Mouse (Mus musculus): ENCODE results near the gene Gm42688. TPM values are rescaled to one million over a fixed set of nuclear protein-coding genes. Genes with fewer than 3 reads are reported as not detected.
A peak's percentile ranks its signal among the peaks of the same experiment; 100 is the strongest.

Gene Gm42688
- polyA plus RNA-seq, 1 experiment from 2014 or later, result 2.1 TPM

- ATAC-seq (ENCODE audit: insufficient read depth, low FRiP score, low TSS enrichment) (peak; percentile 89), DNase-seq (ENCODE audit: low spot score) (peak; percentile 100)
- H3K36me3 ChIP-seq (ENCODE audit: control insufficient read depth, insufficient read depth, low read length), result no peaks in the 10 kb centered on the region; the same call in 1 of the 2 replicates
- H3K4me1 ChIP-seq (ENCODE audit: control insufficient read depth, insufficient read depth, low read length), result peaks cover 5% of the 10 kb centered on the region
- H3K27me3 ChIP-seq (ENCODE audit: control insufficient read depth, insufficient read depth, low read length), result peaks cover 26% of the 10 kb centered on the region
- H3K9ac ChIP-seq (ENCODE audit: low read length), result peak overlapping the region; percentile 74
- WGBS, result under 1% methylated on average over 46 of the region's 46 CpGs
- peak overlapping the region; percentile 98 for H3K4me2 ChIP-seq (ENCODE audit: low read depth)
- H3K27ac ChIP-seq (ENCODE audit: low read depth, low read length), result peak overlapping the region; percentile 77
- H3K9me3 ChIP-seq (ENCODE audit: control insufficient read depth, low read length), result no peaks in the 10 kb centered on the region
- H3K4me3 ChIP-seq (ENCODE audit: low read depth, low read length), result peak overlapping the region; percentile 72
Observed at GRCm38 (mm10) chr6:83078324-83078858, 23.0 kb upstream of the Gm42688 start.

GRCm38 (mm10) chr6:83080210-83080609 is 21.2 kb upstream of the Gm42688 start:
- 96% methylated on average over 5 of the region's 5 CpGs for WGBS
- Histone ChIP-seq H3K9ac (ENCODE audit: low read length) (no peak overlapping the region), H3K4me3 (ENCODE audit: low read depth, low read length) (no peak overlapping the region), H3K4me1 (ENCODE audit: control insufficient read depth, insufficient read depth, low read length) (peaks cover 10% of the 10 kb centered on the region), H3K27ac (ENCODE audit: low read depth, low read length) (no peak overlapping the region), H3K36me3 (ENCODE audit: control insufficient read depth, insufficient read depth, low read length) (no peaks in the 10 kb centered on the region; the same call in 1 of the 2 replicates), H3K9me3 (ENCODE audit: control insufficient read depth, low read length) (no peaks in the 10 kb centered on the region), H3K4me2 (ENCODE audit: low read depth) (no peak overlapping the region), H3K27me3 (ENCODE audit: control insufficient read depth, insufficient read depth, low read length) (peaks cover 30% of the 10 kb centered on the region)
- ATAC-seq (ENCODE audit: insufficient read depth, low FRiP score, low TSS enrichment) (no peak), DNase-seq (ENCODE audit: low spot score) (no peak)

DNA sequence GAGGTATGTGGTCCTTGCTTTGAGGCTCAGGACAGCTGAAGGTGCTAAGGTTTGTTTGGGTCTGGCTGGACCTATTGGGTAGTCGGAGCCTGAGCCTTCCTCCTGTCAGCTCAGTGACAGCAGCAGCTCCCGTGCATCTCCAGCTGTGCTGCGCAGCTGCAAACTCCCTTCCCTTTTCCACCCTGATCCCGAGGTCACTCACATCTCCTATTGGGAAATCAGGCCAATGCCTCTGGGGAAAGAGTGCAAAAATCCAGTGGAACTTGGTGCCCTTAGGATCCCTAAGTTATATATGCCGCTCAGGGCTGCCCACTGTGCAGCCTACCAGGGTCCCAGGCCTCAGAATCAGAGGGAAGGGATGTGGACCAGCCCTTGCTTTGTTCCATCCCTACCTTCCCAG is 17.9 kb upstream of the Gm42688 start:
- Histone ChIP-seq H3K4me1 (ENCODE audit: control insufficient read depth, insufficient read depth, low read length) (peaks cover 13% of the 10 kb centered on the region), H3K4me2 (ENCODE audit: low read depth) (no peak overlapping the region), H3K27me3 (ENCODE audit: control insufficient read depth, insufficient read depth, low read length) (peaks cover 51% of the 10 kb centered on the region), H3K9ac (ENCODE audit: low read length) (no peak overlapping the region), H3K36me3 (ENCODE audit: control insufficient read depth, insufficient read depth, low read length) (no peaks in the 10 kb centered on the region; the same call in 1 of the 2 replicates), H3K27ac (ENCODE audit: low read depth, low read length) (no peak overlapping the region), H3K9me3 (ENCODE audit: control insufficient read depth, low read length) (no peaks in the 10 kb centered on the region), H3K4me3 (ENCODE audit: low read depth, low read length) (no peak overlapping the region)
- 14% methylated on average over 5 of the region's 5 CpGs for WGBS
- DNase-seq (ENCODE audit: low spot score), result no peak
- ATAC-seq (ENCODE audit: insufficient read depth, low FRiP score, low TSS enrichment), result no peak

DNA sequence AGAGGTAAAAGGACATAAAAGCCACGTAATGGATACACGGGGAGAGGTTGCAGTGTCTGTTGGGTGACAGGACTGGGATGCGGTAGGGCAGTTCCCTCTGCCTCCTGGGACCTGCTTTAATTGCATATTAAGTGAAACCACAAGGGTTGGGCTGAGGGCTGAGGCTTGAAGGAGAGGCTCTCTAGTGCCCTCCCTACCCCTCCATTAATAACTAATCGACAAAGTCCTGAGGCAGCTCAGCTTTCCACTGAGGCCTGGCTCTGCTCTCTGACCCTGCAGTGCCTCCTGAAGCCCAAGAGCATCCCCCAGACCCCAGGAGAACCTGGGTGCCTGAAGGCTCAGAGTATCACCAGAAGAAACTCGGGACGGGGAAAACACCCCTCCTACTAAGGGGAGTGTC is 16.9 kb upstream of the Gm42688 start:
- 6% methylated on average over 6 of the region's 6 CpGs for WGBS
- no peaks in the 10 kb centered on the region; the same call in 1 of the 2 replicates for H3K36me3 ChIP-seq (ENCODE audit: control insufficient read depth, insufficient read depth, low read length)
- no peaks in the 10 kb centered on the region for H3K9me3 ChIP-seq (ENCODE audit: control insufficient read depth, low read length)
- no peak overlapping the region for H3K4me2 ChIP-seq (ENCODE audit: low read depth)
- no peak for DNase-seq (ENCODE audit: low spot score)
- no peak overlapping the region for H3K9ac ChIP-seq (ENCODE audit: low read length)
- H3K4me3 ChIP-seq (ENCODE audit: low read depth, low read length), result no peak overlapping the region
- peaks cover 59% of the 10 kb centered on the region for H3K27me3 ChIP-seq (ENCODE audit: control insufficient read depth, insufficient read depth, low read length)
- H3K4me1 ChIP-seq (ENCODE audit: control insufficient read depth, insufficient read depth, low read length), result peaks cover 8% of the 10 kb centered on the region; the same call in 1 of the 2 replicates
- ATAC-seq (ENCODE audit: insufficient read depth, low FRiP score, low TSS enrichment), result no peak
- H3K27ac ChIP-seq (ENCODE audit: low read depth, low read length), result no peak overlapping the region

- H3K27ac ChIP-seq (ENCODE audit: low read depth, low read length), result no peak within 1 kb of the TSS
- H3K9ac ChIP-seq (ENCODE audit: low read length), result 0 out of 2 replicates have a peak within 1 kb of the TSS, but pooled peaks have one; percentile 11
- H3K4me1 ChIP-seq (ENCODE audit: control insufficient read depth, insufficient read depth, low read length), result peaks cover 8% of the 10 kb centered on the region; the same call in 1 of the 2 replicates
- ATAC-seq (ENCODE audit: insufficient read depth, low FRiP score, low TSS enrichment) (no peak), DNase-seq (ENCODE audit: low spot score) (no peak)
- 2% methylated on average over 42 of the region's 42 CpGs for WGBS
- H3K27me3 ChIP-seq (ENCODE audit: control insufficient read depth, insufficient read depth, low read length), result peaks cover 62% of the 10 kb centered on the region
- H3K4me2 ChIP-seq (ENCODE audit: low read depth), result peak within 1 kb of the TSS; percentile 31; the same call in 1 of the 2 replicates
- no peaks in the 10 kb centered on the region; the same call in 1 of the 2 replicates for H3K36me3 ChIP-seq (ENCODE audit: control insufficient read depth, insufficient read depth, low read length)
- no peaks in the 10 kb centered on the region for H3K9me3 ChIP-seq (ENCODE audit: control insufficient read depth, low read length)
- H3K4me3 ChIP-seq (ENCODE audit: low read depth, low read length), result peak within 1 kb of the TSS; percentile 19; the same call in 1 of the 2 replicates
Observed at GRCm38 (mm10) chr6:83086121-83087035, 15.0 kb upstream of the Gm42688 start, which contains the start of gene Lbx2. Gene Lbx2 (plus strand): TSS chr6:83086367.

DNA sequence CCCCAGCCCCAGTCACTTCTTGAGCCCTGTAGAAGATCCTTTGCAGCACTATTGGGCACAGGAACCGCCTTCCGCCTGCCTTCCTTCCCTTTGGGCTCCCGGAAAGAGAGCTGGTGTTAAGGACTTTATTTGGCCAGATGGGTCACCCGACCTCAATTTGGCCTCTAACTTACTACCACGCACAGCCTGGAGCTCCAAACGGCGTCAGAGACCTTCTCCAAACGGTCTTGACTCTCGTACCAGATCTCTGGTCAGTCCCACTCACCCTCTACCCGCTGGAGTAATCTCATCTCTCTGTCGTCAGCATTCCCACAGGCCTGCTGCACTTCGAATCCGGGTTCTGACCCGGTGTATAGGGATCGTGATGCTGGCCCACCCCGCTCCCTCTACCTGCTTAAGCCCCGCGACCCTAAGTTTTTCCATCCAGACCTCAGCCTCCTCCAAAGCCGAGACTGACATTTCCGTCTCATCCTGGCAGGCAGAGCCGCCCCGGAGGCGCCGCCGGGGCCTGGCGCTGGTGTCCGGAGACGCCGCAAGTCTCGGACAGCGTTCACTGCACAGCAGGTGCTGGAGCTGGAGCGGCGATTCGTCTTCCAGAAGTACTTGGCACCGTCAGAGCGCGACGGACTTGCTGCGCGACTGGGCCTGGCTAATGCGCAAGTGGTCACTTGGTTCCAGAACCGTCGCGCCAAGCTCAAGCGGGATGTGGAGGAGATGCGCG is 14.1 kb upstream of the Gm42688 start:
- Histone ChIP-seq H3K4me3 (ENCODE audit: low read depth, low read length) (peak overlapping the region; percentile 19; the same call in 1 of the 2 replicates), H3K9me3 (ENCODE audit: control insufficient read depth, low read length) (no peaks in the 10 kb centered on the region), H3K4me2 (ENCODE audit: low read depth) (peak overlapping the region; percentile 31), H3K36me3 (ENCODE audit: control insufficient read depth, insufficient read depth, low read length) (no peaks in the 10 kb centered on the region), H3K4me1 (ENCODE audit: control insufficient read depth, insufficient read depth, low read length) (peaks cover 8% of the 10 kb centered on the region; the same call in 1 of the 2 replicates), H3K27me3 (ENCODE audit: control insufficient read depth, insufficient read depth, low read length) (peaks cover 62% of the 10 kb centered on the region), H3K27ac (ENCODE audit: low read depth, low read length) (no peak overlapping the region), H3K9ac (ENCODE audit: low read length) (no peak overlapping the region)
- ATAC-seq (ENCODE audit: insufficient read depth, low FRiP score, low TSS enrichment) (no peak), DNase-seq (ENCODE audit: low spot score) (peak; percentile 56)
- 1% methylated on average over 47 of the region's 47 CpGs for WGBS

GRCm38 (mm10) chr6:83087926-83088260 is 13.5 kb upstream of the Gm42688 start:
- Histone ChIP-seq H3K27me3 (ENCODE audit: control insufficient read depth, insufficient read depth, low read length) (peaks cover 62% of the 10 kb centered on the region), H3K4me1 (ENCODE audit: control insufficient read depth, insufficient read depth, low read length) (peaks cover 8% of the 10 kb centered on the region; the same call in 1 of the 2 replicates), H3K4me3 (ENCODE audit: low read depth, low read length) (no peak overlapping the region), H3K4me2 (ENCODE audit: low read depth) (peak overlapping the region; percentile 31), H3K36me3 (ENCODE audit: control insufficient read depth, insufficient read depth, low read length) (no peaks in the 10 kb centered on the region), H3K27ac (ENCODE audit: low read depth, low read length) (no peak overlapping the region), H3K9ac (ENCODE audit: low read length) (no peak overlapping the region), H3K9me3 (ENCODE audit: control insufficient read depth, low read length) (no peaks in the 10 kb centered on the region)
- ATAC-seq (ENCODE audit: insufficient read depth, low FRiP score, low TSS enrichment) (no peak), DNase-seq (ENCODE audit: low spot score) (no peak)
- 7% methylated on average over 9 of the region's 9 CpGs for WGBS

DNA sequence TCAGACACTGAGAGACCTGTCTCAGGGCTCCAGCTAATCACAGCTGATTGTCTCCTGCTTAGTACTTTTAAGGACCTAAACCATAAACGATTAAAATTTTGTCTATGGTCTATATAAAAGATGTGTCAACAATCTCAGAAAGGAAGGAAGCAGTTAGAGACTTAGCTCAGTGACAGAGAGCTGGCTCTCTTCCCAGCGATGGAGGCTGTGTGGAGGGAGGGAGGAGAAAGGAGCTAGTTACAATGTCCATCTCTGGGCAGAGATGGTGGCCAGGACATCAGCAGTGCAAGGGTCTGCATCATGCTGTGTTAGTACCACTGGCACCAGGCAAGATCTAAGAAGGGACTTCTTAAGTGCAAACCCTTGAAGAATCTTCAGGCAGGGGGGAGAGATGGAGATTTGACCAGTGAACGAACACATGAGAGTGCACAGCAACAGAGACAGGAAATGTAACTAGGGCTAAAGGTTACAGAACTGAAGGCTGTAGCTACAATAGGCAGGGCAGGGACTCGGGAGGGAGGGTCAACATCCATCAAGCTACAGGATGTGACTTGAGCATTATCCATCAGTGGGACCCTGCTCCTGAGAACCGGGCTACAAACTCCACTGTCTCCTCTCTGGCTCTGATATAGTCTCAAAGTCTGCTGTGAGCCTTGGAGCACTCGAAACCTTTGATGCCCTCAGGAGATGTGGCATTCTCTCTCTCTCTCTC is 8.8 kb upstream of the Gm42688 start:
- H3K9me3 ChIP-seq (ENCODE audit: control insufficient read depth, low read length), result no peaks in the 10 kb centered on the region
- H3K9ac ChIP-seq (ENCODE audit: low read length), result no peak overlapping the region
- 41% methylated on average over 6 of the region's 6 CpGs for WGBS
- H3K36me3 ChIP-seq (ENCODE audit: control insufficient read depth, insufficient read depth, low read length), result no peaks in the 10 kb centered on the region
- no peak overlapping the region for H3K4me3 ChIP-seq (ENCODE audit: low read depth, low read length)
- no peak overlapping the region for H3K27ac ChIP-seq (ENCODE audit: low read depth, low read length)
- H3K4me2 ChIP-seq (ENCODE audit: low read depth), result no peak overlapping the region
- ATAC-seq (ENCODE audit: insufficient read depth, low FRiP score, low TSS enrichment) (no peak), DNase-seq (ENCODE audit: low spot score) (no peak)
- H3K4me1 ChIP-seq (ENCODE audit: control insufficient read depth, insufficient read depth, low read length), result no peaks in the 10 kb centered on the region
- H3K27me3 ChIP-seq (ENCODE audit: control insufficient read depth, insufficient read depth, low read length), result peaks cover 19% of the 10 kb centered on the region
